Mouse (Mus musculus) C2C12 (cell line): Measurements from ENCODE around the gene Rcan1. TPM values are rescaled to one million over a fixed set of nuclear protein-coding genes. Genes with fewer than 3 reads are reported as not detected.
"Not testable (repeated sequence)": the region's sequence is repeated elsewhere in the genome, so short reads cannot be mapped to it uniquely, and the experiment has no call there.

ENCODE experiments used
- H3K27me3 ChIP-seq: one replicate; pipeline ENCODE4 v1.6.1; 2011; ENCODE audit not compliant: control insufficient read depth, insufficient read depth, insufficient read length
- H3K36me3 ChIP-seq: one replicate; pipeline ENCODE4 v1.6.1; 2011; ENCODE audit not compliant: control insufficient read depth, insufficient read depth
- H3K4me3 ChIP-seq: one replicate; pipeline ENCODE4 v1.5.1; 2011; ENCODE audit warnings: mild to moderate bottlenecking, control low read depth; ENCODE audit not compliant: poor library complexity, insufficient read depth, severe bottlenecking
- H3K79me2 ChIP-seq: one replicate; pipeline ENCODE4 v1.6.1; 2011; ENCODE audit not compliant: control insufficient read depth, insufficient read depth
- H3K79me3 ChIP-seq: one replicate; pipeline ENCODE4 v1.6.1; 2011; ENCODE audit warnings: low read depth, control low read depth
- H3ac ChIP-seq: one replicate; pipeline ENCODE3; 2011; ENCODE audit warnings: low read depth; ENCODE audit not compliant: control insufficient read depth, insufficient read length
- CEBPB ChIP-seq: IDR thresholded peaks from one replicate; pipeline ENCODE4 v1.6.1; 2011; ENCODE audit warnings: low read depth, mild to moderate bottlenecking, control low read depth, moderate library complexity
- CTCF ChIP-seq: IDR thresholded peaks from one replicate; pipeline ENCODE4 v1.5.1; 2011; ENCODE audit not compliant: control insufficient read depth, insufficient read depth, insufficient read length
- FOSL1 ChIP-seq: IDR thresholded peaks from one replicate; pipeline ENCODE4 v1.8.0; 2011; ENCODE audit warnings: mild to moderate bottlenecking, low read length; ENCODE audit not compliant: poor library complexity, insufficient read depth, severe bottlenecking
- MAX ChIP-seq: IDR thresholded peaks from one replicate; pipeline ENCODE4 v1.6.1; 2011; ENCODE audit warnings: mild to moderate bottlenecking, control low read depth
- MYOD1 ChIP-seq: IDR thresholded peaks from one replicate; pipeline ENCODE4 v1.6.1; 2011; ENCODE audit warnings: low read depth; ENCODE audit not compliant: control insufficient read depth, insufficient read length
- MYOG ChIP-seq: IDR thresholded peaks from one replicate; pipeline ENCODE4 v1.6.1; 2011; ENCODE audit not compliant: control insufficient read depth, insufficient read length; ENCODE audit errors: extremely low read depth
- USF1 ChIP-seq: IDR thresholded peaks from one replicate; pipeline ENCODE4 v1.6.1; 2011; ENCODE audit warnings: low read depth, mild to moderate bottlenecking, control low read depth, moderate library complexity
- long read RNA-seq, 2 experiments: library from polyadenylated mRNA; unstranded; transcript quantifications; one replicate each; pipeline ENCODE4 v2.0.0; 2019 to 2020
- polyA plus RNA-seq: library from polyadenylated mRNA; unstranded; fragments of >200 nt; fragmentation: generic; extraction: Trizol; gene quantifications from one replicate; pipeline ENCODE4 v1.2.1, GENCODE M21; 2012; ENCODE audit warnings: missing spikeins

The Rcan1 gene
- polyA plus RNA-seq, result 17.4 TPM
- long read RNA-seq, experiment 1, transcript Rcan1-202 (4 exons, 2,324 nt), result major isoform, 6 of 8 reads
- long read RNA-seq, experiment 1, partial matches to known transcripts, result 0 of 8 reads
- long read RNA-seq, experiment 1, other reads (novel, unspliced or antisense), result 2 of 8 reads
- long read RNA-seq, experiment 2, transcript Rcan1-201 (4 exons, 2,190 nt), result minor isoform, 5 of 14 reads
- long read RNA-seq, experiment 2, transcript Rcan1-202 (4 exons, 2,324 nt), result major isoform, 7 of 14 reads
- long read RNA-seq, experiment 2, partial matches to known transcripts, result 1 of 14 reads
- long read RNA-seq, experiment 2, other reads (novel, unspliced or antisense), result 1 of 14 reads

DNA sequence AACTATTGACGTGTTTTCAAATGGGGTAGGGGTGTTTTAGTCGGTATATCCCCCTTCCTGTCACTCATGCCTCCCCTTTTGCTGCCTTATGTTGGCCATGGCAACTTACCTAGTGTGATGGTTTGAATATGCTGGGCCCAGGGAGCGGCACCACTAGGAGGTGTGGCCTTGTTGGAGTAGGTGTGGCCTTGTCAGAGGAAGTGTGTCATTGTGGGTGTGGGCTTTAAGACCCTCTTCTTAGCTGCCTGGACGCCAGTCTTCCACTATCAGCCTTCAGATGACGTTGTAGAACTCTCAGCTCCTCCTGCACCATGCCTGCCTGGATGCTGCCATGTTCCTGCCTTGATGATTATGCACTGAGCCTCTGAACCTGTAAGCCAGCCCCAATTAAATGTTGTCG, at the start of gene Rcan1:
Rcan1 (minus strand) TSS at position 162 of the 400 bp plus-strand sequence.
- TF ChIP-seq CEBPB, result no peak
- no peak for TF ChIP-seq MAX
- no peak for TF ChIP-seq FOSL1
- no peak for TF ChIP-seq USF1
- TF ChIP-seq MYOG, result no peak
- no peak for TF ChIP-seq MYOD1
- TF ChIP-seq CTCF, result no peak
- Histone ChIP-seq H3K36me3 (no peaks in the 10 kb centered on the region), H3K79me2 (no peaks in the 10 kb centered on the region), H3ac (no peak within 1 kb of the TSS), H3K4me3 (no peak within 1 kb of the TSS), H3K79me3 (no peaks in the 10 kb centered on the region), H3K27me3 (no peaks in the 10 kb centered on the region)

DNA sequence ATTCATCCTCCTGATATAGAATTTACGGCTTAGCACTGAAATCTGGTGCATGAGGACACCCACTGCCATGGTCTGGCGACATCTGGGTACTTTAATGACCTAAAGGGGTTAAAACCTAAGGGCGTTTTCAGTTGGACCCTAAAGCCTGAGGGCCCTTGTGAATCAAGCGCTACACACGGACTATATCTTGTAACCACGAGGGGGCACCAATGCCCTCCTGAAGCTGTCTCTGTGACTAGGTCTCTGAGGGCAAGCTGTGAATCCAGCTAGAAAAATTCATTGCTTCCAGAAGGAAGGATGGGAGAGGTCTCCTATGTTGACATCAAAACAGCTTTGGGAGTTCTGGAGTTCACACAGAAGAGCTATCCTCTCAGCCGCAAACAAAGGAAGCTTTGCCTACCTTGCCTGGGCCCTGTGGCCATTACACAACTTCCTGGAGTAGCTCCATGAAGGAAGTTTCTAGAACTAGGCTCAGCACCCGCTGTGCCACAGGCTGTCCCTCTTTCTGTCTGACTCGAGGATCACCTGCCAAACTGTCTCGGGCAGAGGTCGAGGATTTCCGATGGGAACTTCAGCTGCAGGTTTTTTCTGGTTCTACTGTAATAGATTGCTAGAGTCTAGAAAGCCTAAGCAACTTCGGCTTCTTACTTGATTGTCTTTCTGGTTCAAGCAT, 49.3 kb upstream of the Rcan1 start:
- Histone ChIP-seq H3K36me3 (no peaks in the 10 kb centered on the region), H3K79me2 (no peaks in the 10 kb centered on the region), H3K79me3 (no peaks in the 10 kb centered on the region), H3K27me3 (no peaks in the 10 kb centered on the region), H3K4me3 (no peak overlapping the region), H3ac (no peak overlapping the region)
- no peak for TF ChIP-seq CEBPB
- peak; percentile 64 for TF ChIP-seq CTCF

GRCm38 (mm10) chr16:92518718-92519117, 48.1 kb upstream of the Rcan1 start:
- no peak overlapping the region for H3K4me3 ChIP-seq

GRCm38 (mm10) chr16:92516139-92516538, 45.5 kb upstream of the Rcan1 start:
- Histone ChIP-seq H3K36me3 (no peaks in the 10 kb centered on the region), H3K79me2 (no peaks in the 10 kb centered on the region), H3K27me3 (no peaks in the 10 kb centered on the region), H3K4me3 (no peak overlapping the region), H3ac (no peak overlapping the region), H3K79me3 (no peaks in the 10 kb centered on the region)
- no peak for TF ChIP-seq CEBPB
- no peak for TF ChIP-seq MYOD1
- no peak for TF ChIP-seq FOSL1
- no peak for TF ChIP-seq MYOG
- no peak for TF ChIP-seq CTCF
- no peak for TF ChIP-seq USF1
- no peak for TF ChIP-seq MAX

More at GRCm38 (mm10) chr16:92518718-92519117, 48.1 kb upstream of the Rcan1 start:
- H3K79me3 ChIP-seq, result no peaks in the 10 kb centered on the region
- no peaks in the 10 kb centered on the region for H3K36me3 ChIP-seq
- no peaks in the 10 kb centered on the region for H3K79me2 ChIP-seq
- TF ChIP-seq USF1 (no peak), MYOD1 (no peak), CTCF (no peak), MAX (no peak), CEBPB (no peak), MYOG (no peak), FOSL1 (no peak)
- no peak overlapping the region for H3ac ChIP-seq
- H3K27me3 ChIP-seq, result no peaks in the 10 kb centered on the region

- not testable (repeated sequence) for H3K79me2 ChIP-seq, H3ac ChIP-seq, H3K4me3 ChIP-seq, H3K79me3 ChIP-seq, H3K36me3 ChIP-seq, H3K27me3 ChIP-seq
These were observed 44.2 kb upstream of the Rcan1 start for GRCm38 (mm10) chr16:92514896-92515295.

GRCm38 (mm10) chr16:92511773-92512391, 41.2 kb upstream of the Rcan1 start:
- Histone ChIP-seq H3K79me2 (no peaks in the 10 kb centered on the region), H3K27me3 (peaks cover 3% of the 10 kb centered on the region), H3ac (no peak overlapping the region), H3K79me3 (no peaks in the 10 kb centered on the region), H3K36me3 (no peaks in the 10 kb centered on the region), H3K4me3 (no peak overlapping the region)
- no peak for TF ChIP-seq MYOG
- TF ChIP-seq USF1, result no peak
- TF ChIP-seq CTCF, result peak; percentile 58
- TF ChIP-seq CEBPB, result no peak
- no peak for TF ChIP-seq MYOD1
- no peak for TF ChIP-seq FOSL1
